Mouse (Mus musculus): ENCODE results near the gene Cd274. TPM values are rescaled to one million over a fixed set of nuclear protein-coding genes. Genes with fewer than 3 reads are reported as not detected.

Cd274 gene
- polyA plus RNA-seq, 1 experiment from 2014 or later: 5.2 TPM

DNA sequence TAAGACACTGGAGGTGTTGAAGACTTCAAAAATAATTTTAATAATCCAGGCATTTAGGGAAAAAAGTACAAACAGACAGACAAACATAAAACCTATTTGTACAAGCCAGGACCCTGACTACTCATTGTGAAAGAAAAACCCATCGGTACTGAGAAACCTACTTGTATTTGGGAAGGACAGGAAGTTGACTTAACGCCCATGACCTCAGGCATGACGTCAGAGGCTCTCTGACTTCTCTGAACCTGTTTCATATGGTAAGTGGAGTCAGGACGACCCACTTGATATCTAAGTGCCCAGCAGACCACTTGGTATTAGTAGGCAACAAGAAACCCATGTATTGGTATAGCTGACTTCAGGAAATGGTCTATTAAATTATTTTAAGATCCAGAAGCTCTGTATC lies 24.0 kb downstream of the Cd274 start:
- TF ChIP-seq CTCF (IDR thresholded peaks at IDR 0.05): no peak
- peaks cover 4% of the 10 kb centered on the region for H3K27me3 ChIP-seq
- POLR2A ChIA-PET: no interaction called here
- CTCF ChIA-PET: interaction anchor here (1.0 to 1.1 kb wide), 2 partner anchors 16 kb away, joined by 3 to 4 read pairs; no protein-coding TSS in a partner anchor
- DNase-seq (ENCODE audit: low read depth, low spot score) (no peak), ATAC-seq (no peak)
- in situ Hi-C loops (cut with MboI; ENCODE audit: low pct_unique_long_range_greater_than_20kb): no loop called here

DNA sequence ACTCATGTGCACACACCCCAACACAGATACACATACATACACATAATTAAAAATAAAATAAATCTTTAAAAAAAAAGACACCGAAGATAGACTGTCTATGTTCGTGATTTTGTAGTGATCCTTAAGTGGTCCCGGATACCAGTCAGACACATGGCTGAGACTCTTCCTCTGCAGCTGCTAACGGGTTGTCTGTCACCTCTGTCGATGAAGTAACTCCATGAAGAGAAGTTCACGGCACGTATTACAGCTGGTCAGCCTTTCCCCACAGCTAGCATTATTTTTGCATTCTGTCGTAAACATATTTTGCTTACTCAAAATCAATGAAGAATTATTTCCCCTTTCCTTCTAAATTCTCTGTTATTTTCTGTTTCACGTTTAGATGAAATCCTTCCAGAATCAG lies 26.1 kb downstream of the Cd274 start:
- in situ Hi-C loops (cut with MboI; ENCODE audit: low pct_unique_long_range_greater_than_20kb): no loop called here
- ChIA-PET CTCF (no interaction called here), POLR2A (no interaction called here)
- ATAC-seq (no peak), DNase-seq (ENCODE audit: low read depth, low spot score) (no peak)
- TF ChIP-seq CTCF (IDR thresholded peaks at IDR 0.05): no peak
- peaks cover 4% of the 10 kb centered on the region for H3K27me3 ChIP-seq

DNA sequence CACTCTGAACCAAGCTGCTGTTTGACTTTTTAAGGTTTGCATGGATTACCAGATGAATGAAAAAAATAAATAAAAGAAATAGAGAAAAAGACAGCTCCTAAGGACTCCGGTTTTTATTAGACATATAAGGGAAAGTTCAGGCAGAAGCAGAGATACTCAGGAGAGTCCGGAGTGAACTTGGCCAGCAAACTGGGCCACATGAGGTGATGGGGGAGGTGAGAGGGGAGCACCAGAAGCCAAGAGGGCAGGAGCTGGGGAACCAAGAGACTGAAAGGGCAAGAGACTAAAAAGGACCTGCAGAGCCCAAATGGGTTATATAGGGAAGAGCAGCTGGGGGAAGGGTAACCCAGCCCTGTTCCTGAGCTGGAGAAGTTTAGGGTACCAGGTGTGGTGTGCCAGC lies 27.5 kb downstream of the Cd274 start:
- peaks cover 4% of the 10 kb centered on the region for H3K27me3 ChIP-seq
- ChIA-PET CTCF (no interaction called here), POLR2A (no interaction called here)
- no peak for TF ChIP-seq CTCF (IDR thresholded peaks at IDR 0.05)
- in situ Hi-C loops (cut with MboI; ENCODE audit: low pct_unique_long_range_greater_than_20kb): no loop called here
- DNase-seq (ENCODE audit: low read depth, low spot score): no peak
- no peak for ATAC-seq

DNA sequence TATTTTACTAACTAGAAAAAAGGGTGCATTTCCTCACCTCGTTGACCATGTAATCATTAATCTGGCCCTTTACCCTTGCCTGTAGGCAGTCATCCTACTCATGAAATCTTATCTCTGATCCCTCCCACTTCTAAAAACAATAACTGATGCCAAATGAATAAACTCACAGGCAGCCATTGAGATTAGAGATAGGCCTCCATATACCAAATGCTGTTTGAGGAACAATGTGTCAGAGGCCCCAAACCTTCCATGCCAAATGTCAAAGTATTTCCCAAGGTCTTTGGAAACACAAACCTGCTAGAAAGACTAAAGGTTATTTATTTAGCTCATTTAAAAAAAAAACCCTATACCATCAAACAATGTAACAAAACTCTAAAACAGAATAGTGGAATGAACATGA lies 29.1 kb downstream of the Cd274 start:
- POLR2A ChIA-PET: interaction anchor here (0.6 kb wide), 1 partner anchor 24 kb away, joined by 4 read pairs; no protein-coding TSS in a partner anchor
- CTCF ChIA-PET: interaction anchor here (0.8 kb wide), 1 partner anchor 106 kb away, joined by 3 read pairs; no protein-coding TSS in a partner anchor
- no peak for ATAC-seq
- in situ Hi-C loops (cut with MboI; ENCODE audit: low pct_unique_long_range_greater_than_20kb): no loop called here
- no peak for TF ChIP-seq CTCF (IDR thresholded peaks at IDR 0.05)
- peaks cover 4% of the 10 kb centered on the region for H3K27me3 ChIP-seq
- no peak for DNase-seq (ENCODE audit: low read depth, low spot score)

DNA sequence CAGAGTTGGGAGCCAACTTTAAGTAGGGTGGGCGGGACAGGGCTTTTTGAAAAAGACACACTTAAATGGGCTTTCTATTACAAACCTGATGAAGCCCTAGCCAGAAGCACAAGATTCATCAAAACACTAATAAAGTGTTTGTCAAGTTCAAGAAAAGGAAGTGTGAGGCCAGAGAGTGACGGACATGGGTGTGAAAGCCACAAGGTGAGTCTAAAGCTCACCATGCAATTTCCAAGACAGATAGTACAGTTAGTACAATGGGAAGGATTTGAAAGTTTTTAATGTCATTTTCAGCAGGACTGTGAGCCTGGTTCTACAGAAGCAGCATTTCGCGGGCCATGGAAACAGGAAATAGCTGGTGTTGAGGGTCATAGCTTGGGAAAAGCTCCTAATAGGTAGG lies 32.5 kb downstream of the Cd274 start:
- TF ChIP-seq CTCF (IDR thresholded peaks at IDR 0.05): no peak
- ATAC-seq (no peak), DNase-seq (ENCODE audit: low read depth, low spot score) (no peak)
- in situ Hi-C loops (cut with MboI; ENCODE audit: low pct_unique_long_range_greater_than_20kb): no loop called here
- ChIA-PET POLR2A (interaction anchor here (0.6 kb wide), 1 partner anchor 201 kb away, joined by 3 read pairs; no protein-coding TSS in a partner anchor), CTCF (no interaction called here)
- no peaks in the 10 kb centered on the region for H3K27me3 ChIP-seq

DNA sequence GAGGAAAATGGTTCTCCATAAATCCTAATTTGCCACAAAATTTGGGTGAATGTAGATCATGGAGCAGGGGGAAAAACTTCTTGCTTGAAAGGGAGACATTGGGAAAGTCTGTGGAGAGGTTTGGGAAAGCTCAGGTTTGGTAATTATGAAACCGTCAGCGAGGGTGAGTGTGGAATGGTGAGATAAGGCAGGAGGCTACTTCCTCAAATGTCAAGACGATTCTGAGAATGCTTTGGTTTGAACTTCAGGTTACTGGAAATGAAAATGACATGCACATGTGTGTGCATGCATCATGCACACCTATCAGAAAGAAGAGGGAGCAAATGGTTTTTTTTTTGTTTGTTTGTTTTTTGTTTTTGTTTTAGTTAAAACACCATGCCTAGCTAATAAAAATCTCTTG lies 33.2 kb downstream of the Cd274 start:
- no peak for ATAC-seq
- POLR2A ChIA-PET: no interaction called here

DNA sequence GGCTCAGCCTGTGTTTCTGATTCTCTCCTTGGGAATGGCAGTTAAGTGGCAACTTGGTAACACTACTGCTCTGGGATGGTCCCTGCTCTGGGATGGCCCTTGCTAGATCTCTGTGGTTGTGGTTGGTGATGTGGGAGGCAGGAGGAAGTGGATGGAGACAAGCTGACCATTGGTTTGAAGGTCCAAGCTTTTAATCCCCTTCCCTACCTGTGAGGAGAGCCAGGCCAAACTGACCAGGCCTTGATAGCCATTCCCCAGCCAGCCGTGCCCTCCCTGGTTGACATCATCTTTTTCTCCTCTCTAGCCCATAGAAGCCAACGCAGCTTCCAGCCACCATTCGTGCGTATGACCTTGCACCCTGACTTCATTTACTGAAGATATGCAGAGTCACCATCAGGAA lies 35.4 kb downstream of the Cd274 start:
- no peaks in the 10 kb centered on the region for H3K27me3 ChIP-seq
- POLR2A ChIA-PET: interaction anchor here (0.6 kb wide), 2 partner anchors 28 to 63 kb away, joined by 3 to 5 read pairs; no protein-coding TSS in a partner anchor
- no peak for TF ChIP-seq CTCF (IDR thresholded peaks at IDR 0.05)
- CTCF ChIA-PET: interaction anchor here (0.6 kb wide), 1 partner anchor 315 kb away, joined by 3 read pairs; no protein-coding TSS in a partner anchor
- ATAC-seq (no peak), DNase-seq (ENCODE audit: low read depth, low spot score) (no peak)
- in situ Hi-C loops (cut with MboI; ENCODE audit: low pct_unique_long_range_greater_than_20kb): no loop called here

More for the DNA sequence above, 33.2 kb downstream of the Cd274 start:
- TF ChIP-seq CTCF (IDR thresholded peaks at IDR 0.05): no peak
- DNase-seq (ENCODE audit: low read depth, low spot score): no peak
- H3K27me3 ChIP-seq: no peaks in the 10 kb centered on the region
- CTCF ChIA-PET: interaction anchor here (1.2 kb wide), 1 partner anchor 12 kb away, joined by 3 read pairs; no protein-coding TSS in a partner anchor
- in situ Hi-C loops (cut with MboI; ENCODE audit: low pct_unique_long_range_greater_than_20kb): no loop called here

DNA sequence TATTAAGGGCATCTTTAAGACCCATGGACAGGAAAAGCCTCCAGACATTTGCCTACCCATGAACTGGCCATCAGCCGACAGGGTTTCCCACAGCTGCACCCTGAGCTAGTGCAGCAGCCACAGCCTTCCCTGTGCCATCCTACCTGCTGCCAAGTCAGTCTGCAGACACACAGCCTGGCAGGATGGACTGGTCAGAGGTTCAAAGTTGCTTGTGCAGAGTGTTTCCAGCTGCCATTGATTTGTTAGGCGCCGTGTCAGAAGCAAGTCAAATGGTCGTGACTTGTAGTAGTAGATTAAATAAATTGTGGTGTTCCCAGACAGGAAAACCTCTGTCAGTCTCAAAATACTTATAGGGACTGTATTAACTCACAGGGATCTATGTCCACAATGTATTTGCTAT lies 36.0 kb downstream of the Cd274 start:
- DNase-seq (ENCODE audit: low read depth, low spot score) (no peak), ATAC-seq (no peak)
- TF ChIP-seq CTCF (IDR thresholded peaks at IDR 0.05): no peak
- POLR2A ChIA-PET: interaction anchor here (0.6 kb wide), 1 partner anchor 62 kb away, joined by 5 read pairs; no protein-coding TSS in a partner anchor
- H3K27me3 ChIP-seq: no peaks in the 10 kb centered on the region
- in situ Hi-C loops (cut with MboI; ENCODE audit: low pct_unique_long_range_greater_than_20kb): no loop called here
- CTCF ChIA-PET: no interaction called here

DNA sequence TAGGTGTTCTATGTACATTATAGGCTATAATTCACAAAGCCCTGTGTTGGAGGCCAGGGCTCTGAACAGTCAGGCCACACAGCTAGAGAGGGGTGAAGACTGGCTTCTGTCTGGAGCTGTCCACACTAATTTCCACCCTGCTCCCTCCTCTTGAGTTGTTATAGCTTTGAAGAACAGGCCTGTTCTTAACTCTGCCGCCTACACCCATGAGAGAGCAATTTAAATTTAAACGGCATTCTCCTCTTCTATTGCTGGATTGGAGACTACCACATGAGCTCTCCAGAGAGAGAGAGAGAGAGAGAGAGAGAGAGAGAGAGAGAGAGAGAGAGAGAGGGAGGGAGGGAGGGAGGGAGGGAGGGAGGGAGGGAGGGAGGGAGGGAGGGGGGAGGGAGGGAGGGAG lies 38.1 kb downstream of the Cd274 start:
- DNase-seq (ENCODE audit: low read depth, low spot score) (no peak), ATAC-seq (no peak)
- no peak for TF ChIP-seq CTCF (IDR thresholded peaks at IDR 0.05)
- in situ Hi-C loops (cut with MboI; ENCODE audit: low pct_unique_long_range_greater_than_20kb): no loop called here
- ChIA-PET CTCF (interaction anchor here (1.1 to 1.5 kb wide), 2 partner anchors 13 to 96 kb away, joined by 3 to 5 read pairs; no protein-coding TSS in a partner anchor), POLR2A (no interaction called here)
- H3K27me3 ChIP-seq: no peaks in the 10 kb centered on the region

DNA sequence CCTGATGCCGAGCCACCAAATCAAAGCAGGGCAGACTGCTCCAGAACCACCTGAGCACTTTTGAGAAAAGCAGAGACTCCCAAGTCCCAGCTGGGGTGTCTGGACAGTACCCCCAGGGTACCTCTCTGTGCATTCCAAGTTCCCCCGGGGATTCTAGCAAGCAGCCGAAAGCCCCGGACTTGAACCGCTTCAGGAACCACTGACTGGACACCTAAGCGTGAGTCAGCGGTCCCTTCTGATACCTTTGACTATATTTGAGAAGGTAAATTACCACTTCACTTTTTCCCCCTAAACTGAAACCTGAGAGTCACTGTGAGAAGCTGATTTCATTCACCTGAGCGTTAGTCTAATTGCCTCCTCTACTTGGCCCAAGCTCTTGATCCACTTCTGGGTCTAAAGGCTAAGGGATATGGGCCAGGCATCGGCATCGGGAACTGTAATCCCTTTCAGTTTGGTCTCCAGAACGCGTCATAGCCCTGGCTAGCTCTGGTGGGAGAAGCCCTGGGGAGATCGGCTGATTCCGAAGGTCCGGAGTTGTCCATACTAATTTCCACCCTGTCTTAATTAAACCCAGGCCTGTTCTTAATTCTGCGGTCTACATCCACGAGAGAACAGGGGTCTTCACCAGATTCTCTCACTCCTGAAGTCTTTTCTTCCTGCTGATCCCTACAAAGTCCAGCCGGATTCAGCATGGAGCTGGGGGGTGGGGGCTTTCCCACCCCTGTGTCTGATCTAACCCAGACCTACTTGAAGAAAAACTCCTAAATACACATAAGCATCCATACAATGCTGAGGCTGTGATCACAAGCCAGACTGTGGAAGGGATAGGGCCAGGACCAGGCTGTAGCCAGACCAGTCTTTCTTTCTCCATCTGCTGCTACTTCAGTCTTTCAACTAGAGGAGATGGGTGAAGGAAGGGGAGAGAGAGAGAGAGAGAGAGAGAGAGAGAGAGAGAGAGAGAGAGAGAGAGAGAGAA lies 39.1 kb downstream of the Cd274 start:
- TF ChIP-seq CTCF (IDR thresholded peaks at IDR 0.05): no peak
- no peaks in the 10 kb centered on the region for H3K27me3 ChIP-seq
- ChIA-PET CTCF (interaction anchor here (1.1 to 1.5 kb wide), 2 partner anchors 14 to 95 kb away, joined by 3 to 5 read pairs; no protein-coding TSS in a partner anchor), POLR2A (no interaction called here)
- in situ Hi-C loops (cut with MboI; ENCODE audit: low pct_unique_long_range_greater_than_20kb): no loop called here
- DNase-seq (ENCODE audit: low read depth, low spot score) (no peak), ATAC-seq (no peak)

DNA sequence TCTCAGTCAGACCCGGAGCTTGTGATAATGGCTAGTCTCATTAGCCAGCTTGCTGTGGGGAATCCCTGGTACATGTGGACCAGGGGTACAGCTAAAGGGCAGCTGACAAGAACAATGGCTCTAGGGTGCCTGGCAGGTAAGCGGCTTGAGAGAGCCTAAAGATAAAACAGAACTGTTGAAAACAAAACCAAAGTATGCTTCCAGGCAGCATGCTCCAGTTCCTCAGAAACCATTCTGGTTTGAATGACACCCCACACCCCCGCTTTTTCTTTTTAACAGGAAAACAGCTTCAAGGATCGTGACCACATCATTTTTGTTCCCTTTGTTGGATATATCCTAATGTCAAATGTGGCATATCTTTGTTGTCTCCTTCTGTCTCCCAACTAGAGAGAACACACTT lies 43.4 kb downstream of the Cd274 start, which contains the start of gene Pdcd1lg2:
TSS of gene Pdcd1lg2 (plus strand) at position 301 of the 400 bp plus-strand sequence.
- ATAC-seq: no peak
- DNase-seq (ENCODE audit: low read depth, low spot score): no peak
- in situ Hi-C loops (cut with MboI; ENCODE audit: low pct_unique_long_range_greater_than_20kb): no loop called here
- H3K27me3 ChIP-seq: peaks cover 3% of the 10 kb centered on the region
- POLR2A ChIA-PET: no interaction called here
- TF ChIP-seq CTCF (IDR thresholded peaks at IDR 0.05): no peak
- CTCF ChIA-PET: no interaction called here

All from Patski (cell line).